Mouse (Mus musculus) intestine, postnatal 0 days (tissue): ENCODE results near the gene Elmo2. TPM values are rescaled to one million over a fixed set of nuclear protein-coding genes. Genes with fewer than 3 reads are reported as not detected.
A peak's percentile ranks its signal among the peaks of the same experiment; 100 is the strongest.

Experiments used
- ATAC-seq: fragments of 200-750 bp; cut with Nextera tagmentation; 2 replicates; pipeline ENCODE4 v1.8.0; 2017; ENCODE audit warnings: mild to moderate bottlenecking, moderate TSS enrichment, moderate library complexity
- H3K27ac ChIP-seq: fragments of 300-500 bp; sonication (generic); 2 replicates; pipeline ENCODE4 v1.5.1; 2014; ENCODE audit warnings: mild to moderate bottlenecking, low read depth, low read length, moderate library complexity
- H3K27me3 ChIP-seq: fragments of 300-500 bp; sonication (generic); replicated peaks from 2 replicates; pipeline ENCODE4 v1.6.1; 2014; ENCODE audit warnings: low read length, mixed read lengths; ENCODE audit not compliant: control insufficient read depth, insufficient read depth
- H3K36me3 ChIP-seq: fragments of 300-500 bp; sonication (generic); 2 replicates; pipeline ENCODE4 v1.6.1; 2014; ENCODE audit warnings: mild to moderate bottlenecking, moderate library complexity; ENCODE audit not compliant: control insufficient read depth, insufficient read depth
- H3K4me1 ChIP-seq: fragments of 300-500 bp; sonication (generic); replicated peaks from 2 replicates; pipeline ENCODE4 v1.6.1; 2014; ENCODE audit warnings: antibody characterized with exemption, low read length, mixed read lengths; ENCODE audit not compliant: control insufficient read depth, insufficient read depth
- H3K4me2 ChIP-seq: fragments of 300-500 bp; sonication (generic); replicated peaks from 2 replicates; pipeline ENCODE4 v1.6.1; 2014; ENCODE audit warnings: low read depth, mild to moderate bottlenecking, moderate library complexity
- H3K4me3 ChIP-seq: fragments of 300-500 bp; sonication (generic); 2 replicates; pipeline ENCODE4 v1.5.1; 2014; ENCODE audit warnings: low read depth, low read length
- H3K9ac ChIP-seq: fragments of 300-500 bp; sonication (generic); 2 replicates; pipeline ENCODE4 v1.6.1; 2014; ENCODE audit warnings: mild to moderate bottlenecking, low read depth, low read length
- H3K9me3 ChIP-seq: fragments of 300-500 bp; sonication (generic); 2 replicates; pipeline ENCODE4 v1.6.1; 2016; ENCODE audit warnings: mixed run types; ENCODE audit not compliant: control insufficient read depth
- CTCF ChIP-seq: sonication (generic); IDR thresholded peaks from 2 replicates; pipeline ENCODE4 v1.5.1; 2016; ENCODE audit warnings: low read depth, mild to moderate bottlenecking, control low read depth, antibody characterized with exemption, moderate library complexity
- WGBS: fragments of 180-500 bp; shearing (Covaris S2); extraction: QIAGEN DNeasy Blood & Tissue Kit; methylation state at CpG from one replicate; pipeline ENCODE4 v1.1.7; 2014; 5-methylcytosine and 5-hydroxymethylcytosine counted together
- polyA plus RNA-seq: library from polyadenylated mRNA; unstranded; fragments of >200 nt; fragmentation: Nextera tagmentation; extraction: Ambion mirVana; gene quantifications from 2 replicates; pipeline ENCODE4 v1.2.1, GENCODE M21; 2015

Elmo2 gene
- polyA plus RNA-seq, 1 experiment from 2014 or later, result 63.6 TPM

- H3K4me2 ChIP-seq, result no peak overlapping the region
- TF ChIP-seq CTCF, result peak; percentile 75
- H3K9me3 ChIP-seq, result peaks cover 12% of the 10 kb centered on the region; the same call in 1 of the 2 replicates
- H3K36me3 ChIP-seq, result no peaks in the 10 kb centered on the region
- 37% methylated on average over 8 of the region's 8 CpGs for WGBS
- no peak overlapping the region for H3K4me3 ChIP-seq
- no peaks in the 10 kb centered on the region for H3K27me3 ChIP-seq
- H3K4me1 ChIP-seq, result no peaks in the 10 kb centered on the region
- no peak for ATAC-seq
- H3K27ac ChIP-seq, result no peak overlapping the region
- no peak overlapping the region for H3K9ac ChIP-seq
Observed at GRCm38 (mm10) chr2:165349466-165349865, 23.2 kb upstream of the Elmo2 start.

- 92% methylated on average over 5 of the region's 5 CpGs for WGBS
- no peak for ATAC-seq
- H3K4me2 ChIP-seq, result no peak overlapping the region
Observed at GRCm38 (mm10) chr2:165346180-165346579, 19.9 kb upstream of the Elmo2 start.

GRCm38 (mm10) chr2:165337191-165337590 lies 10.9 kb upstream of the Elmo2 start:
- peaks cover 3% of the 10 kb centered on the region; the same call in 1 of the 2 replicates for H3K4me1 ChIP-seq
- peak; percentile 86 for TF ChIP-seq CTCF
- 25% methylated on average over 3 of the region's 3 CpGs for WGBS
- H3K4me3 ChIP-seq, result no peak overlapping the region
- H3K9me3 ChIP-seq, result no peaks in the 10 kb centered on the region
- ATAC-seq, result peak; percentile 52; the same call in 1 of the 2 replicates
- no peak overlapping the region for H3K9ac ChIP-seq
- H3K4me2 ChIP-seq, result no peak overlapping the region
- no peak overlapping the region for H3K27ac ChIP-seq
- H3K36me3 ChIP-seq, result no peaks in the 10 kb centered on the region
- no peaks in the 10 kb centered on the region for H3K27me3 ChIP-seq

More at GRCm38 (mm10) chr2:165346180-165346579, 19.9 kb upstream of the Elmo2 start:
- H3K27ac ChIP-seq, result no peak overlapping the region
- H3K4me1 ChIP-seq, result no peaks in the 10 kb centered on the region
- H3K36me3 ChIP-seq, result no peaks in the 10 kb centered on the region
- 0 out of 2 replicates have a peak, but pooled peaks cover 3% of the 10 kb centered on the region for H3K27me3 ChIP-seq
- no peak overlapping the region for H3K4me3 ChIP-seq
- no peaks in the 10 kb centered on the region for H3K9me3 ChIP-seq
- H3K9ac ChIP-seq, result no peak overlapping the region
- no peak for TF ChIP-seq CTCF

- WGBS, result 44% methylated on average over 14 of the region's 14 CpGs
- no peaks in the 10 kb centered on the region for H3K27me3 ChIP-seq
- no peak for TF ChIP-seq CTCF
- no peak overlapping the region for H3K9ac ChIP-seq
- no peaks in the 10 kb centered on the region for H3K9me3 ChIP-seq
- H3K4me2 ChIP-seq, result peak overlapping the region; percentile 35
- H3K4me3 ChIP-seq, result no peak overlapping the region
- peaks cover 3% of the 10 kb centered on the region; the same call in 1 of the 2 replicates for H3K4me1 ChIP-seq
- no peak for ATAC-seq
- H3K36me3 ChIP-seq, result no peaks in the 10 kb centered on the region
- H3K27ac ChIP-seq, result peak overlapping the region; percentile 51; the same call in 1 of the 2 replicates
Observed at GRCm38 (mm10) chr2:165332610-165333210, 6.4 kb upstream of the Elmo2 start.

GRCm38 (mm10) chr2:165329703-165330102 lies 3.4 kb upstream of the Elmo2 start:
- no peak overlapping the region for H3K4me3 ChIP-seq
- no peak overlapping the region for H3K4me2 ChIP-seq
- ATAC-seq, result no peak
- no peaks in the 10 kb centered on the region for H3K36me3 ChIP-seq
- no peaks in the 10 kb centered on the region for H3K27me3 ChIP-seq
- 15% methylated on average over 3 of the region's 3 CpGs for WGBS
- H3K9ac ChIP-seq, result no peak overlapping the region
- H3K27ac ChIP-seq, result no peak overlapping the region; the same call in 1 of the 2 replicates
- H3K4me1 ChIP-seq, result peaks cover 9% of the 10 kb centered on the region
- H3K9me3 ChIP-seq, result no peaks in the 10 kb centered on the region
- no peak for TF ChIP-seq CTCF

GRCm38 (mm10) chr2:165328746-165329145 lies 2.5 kb upstream of the Elmo2 start:
- 61% methylated on average over 5 of the region's 5 CpGs for WGBS
- ATAC-seq, result no peak
- no peaks in the 10 kb centered on the region for H3K27me3 ChIP-seq

More at GRCm38 (mm10) chr2:165328746-165329145, 2.5 kb upstream of the Elmo2 start:
- Histone ChIP-seq H3K36me3 (no peaks in the 10 kb centered on the region), H3K27ac (no peak overlapping the region), H3K9me3 (no peaks in the 10 kb centered on the region), H3K4me1 (peaks cover 15% of the 10 kb centered on the region), H3K9ac (no peak overlapping the region), H3K4me2 (no peak overlapping the region), H3K4me3 (no peak overlapping the region)
- no peak for TF ChIP-seq CTCF
